Mouse (Mus musculus) G1E (cell line): ENCODE measurements around the gene H1fx.
A peak's percentile ranks its signal among the peaks of the same experiment; 100 is the strongest.

Experiments used
- CTCF ChIP-seq: IDR thresholded peaks from 2 replicates; pipeline ENCODE4 v1.5.1; 2012; ENCODE audit warnings: low read depth, low read length, inconsistent platforms, mixed read lengths
- GATA1 ChIP-seq: IDR thresholded peaks from 2 replicates; pipeline ENCODE4 v1.6.1; 2012; ENCODE audit warnings: borderline replicate concordance, low read length, inconsistent platforms, mixed read lengths
- GATA2 ChIP-seq: IDR thresholded peaks from 2 replicates; pipeline ENCODE4 v1.6.1; 2012; ENCODE audit warnings: low read depth, low read length, inconsistent platforms, borderline replicate concordance
- TAL1 ChIP-seq: conservative IDR thresholded peaks from 2 replicates; pipeline ENCODE4 v1.6.1; 2012; ENCODE audit warnings: low read depth, low read length, inconsistent platforms, mixed read lengths

GRCm38 (mm10) chr6:87997706-87998265 is 16.3 kb upstream of the H1fx start:
- TF ChIP-seq CTCF: peak; percentile 75
- no peak for TF ChIP-seq GATA1
- TF ChIP-seq TAL1: no peak
- TF ChIP-seq GATA2: no peak
